Mouse (Mus musculus) hindbrain, postnatal 0 days (tissue): ENCODE data around the gene 2900026A02Rik. TPM values are rescaled to one million over a fixed set of nuclear protein-coding genes. Genes with fewer than 3 reads are reported as not detected.
A peak's percentile ranks its signal among the peaks of the same experiment; 100 is the strongest.

Experiments
- ATAC-seq: fragments of 200-750 bp; cut with Nextera tagmentation; 2 replicates; pipeline ENCODE4 v1.8.0; 2017; ENCODE audit warnings: mild to moderate bottlenecking, moderate TSS enrichment, moderate library complexity
- DNase-seq: peaks from one replicate; pipeline ENCODE4 v3.0.0-alpha.2; 2015; ENCODE audit warnings: low spot score
- H3K27ac ChIP-seq: fragments of 300-500 bp; sonication (generic); 2 replicates; pipeline ENCODE4 v1.5.1; 2014; ENCODE audit warnings: mild to moderate bottlenecking
- H3K27me3 ChIP-seq: fragments of 300-500 bp; sonication (generic); 2 replicates; pipeline ENCODE4 v1.6.1; 2014; ENCODE audit warnings: low read length, mixed read lengths; ENCODE audit not compliant: insufficient read depth
- H3K36me3 ChIP-seq: fragments of 300-500 bp; sonication (generic); 2 replicates; pipeline ENCODE4 v1.6.1; 2014; ENCODE audit warnings: low read length, mixed read lengths; ENCODE audit not compliant: insufficient read depth
- H3K4me1 ChIP-seq: fragments of 300-500 bp; sonication (generic); 2 replicates; pipeline ENCODE4 v1.6.1; 2014; ENCODE audit warnings: antibody characterized with exemption, low read length, mixed read lengths; ENCODE audit not compliant: insufficient read depth
- H3K4me2 ChIP-seq: fragments of 300-500 bp; sonication (generic); 2 replicates; pipeline ENCODE4 v1.6.1; 2014; ENCODE audit warnings: low read depth, mild to moderate bottlenecking, low read length, moderate library complexity, mixed read lengths
- H3K4me3 ChIP-seq: fragments of 300-500 bp; sonication (generic); 2 replicates; pipeline ENCODE4 v1.5.1; 2014; ENCODE audit warnings: low read length
- H3K9ac ChIP-seq: fragments of 300-500 bp; sonication (generic); replicated peaks from 2 replicates; pipeline ENCODE4 v1.6.1; 2014; ENCODE audit warnings: mild to moderate bottlenecking, low read length, moderate library complexity, mixed read lengths
- H3K9me3 ChIP-seq: fragments of 300-500 bp; sonication (generic); 2 replicates; pipeline ENCODE4 v1.6.1; 2016; ENCODE audit warnings: low read length, mixed read lengths
- CTCF ChIP-seq: IDR thresholded peaks from 2 replicates; pipeline ENCODE4 v1.5.1; 2016; ENCODE audit warnings: antibody characterized with exemption, control low read depth, low read depth
- WGBS: fragments of 180-500 bp; shearing (Covaris S2); extraction: QIAGEN DNeasy Blood & Tissue Kit; methylation state at CpG from one replicate; pipeline ENCODE4 v1.1.7; 2014; 5-methylcytosine and 5-hydroxymethylcytosine counted together
- polyA plus RNA-seq: library from polyadenylated mRNA; unstranded; fragments of >200 nt; fragmentation: Nextera tagmentation; extraction: Ambion mirVana; gene quantifications from 2 replicates; pipeline ENCODE4 v1.2.1, GENCODE M21; 2015
- total RNA-seq: library from RNA; depleted of rRNA; stranded (reverse); fragments of >200 nt; gene quantifications from 2 replicates; pipeline ENCODE4 v1.2.3, GENCODE M21; 2014

2900026A02Rik gene
- total and polyA plus RNA-seq, 2 experiments from 2014 or later = 3.1 to 10.6 TPM

GRCm38 (mm10) chr5:113107709-113108108 lies 113.3 kb downstream of the 2900026A02Rik start:
- Histone ChIP-seq H3K36me3 (no peaks in the 10 kb centered on the region), H3K27ac (no peak overlapping the region), H3K4me3 (no peak overlapping the region), H3K9me3 (no peaks in the 10 kb centered on the region), H3K4me1 (no peaks in the 10 kb centered on the region), H3K4me2 (no peak overlapping the region), H3K9ac (no peak overlapping the region), H3K27me3 (no peaks in the 10 kb centered on the region)
- ATAC-seq (no peak), DNase-seq (no peak)
- no peak for TF ChIP-seq CTCF
- WGBS = 59% methylated on average over 3 of the region's 3 CpGs

GRCm38 (mm10) chr5:113106594-113106993 lies 114.4 kb downstream of the 2900026A02Rik start:
- Histone ChIP-seq H3K4me3 (no peak overlapping the region), H3K4me2 (no peak overlapping the region), H3K9ac (no peak overlapping the region), H3K36me3 (no peaks in the 10 kb centered on the region), H3K4me1 (no peaks in the 10 kb centered on the region; the same call in 1 of the 2 replicates), H3K9me3 (no peaks in the 10 kb centered on the region), H3K27me3 (no peaks in the 10 kb centered on the region), H3K27ac (no peak overlapping the region)
- no peak for DNase-seq
- ATAC-seq = no peak
- 81% methylated on average over 7 of the region's 7 CpGs for WGBS
- TF ChIP-seq CTCF = no peak

- H3K27ac ChIP-seq = no peak overlapping the region
- TF ChIP-seq CTCF = no peak
- no peak for DNase-seq
Observed at GRCm38 (mm10) chr5:113105481-113105880, 115.6 kb downstream of the 2900026A02Rik start.

GRCm38 (mm10) chr5:113105035-113105434 lies 116.0 kb downstream of the 2900026A02Rik start:
- WGBS = 66% methylated on average over 9 of the region's 9 CpGs

More at GRCm38 (mm10) chr5:113105481-113105880, 115.6 kb downstream of the 2900026A02Rik start:
- Histone ChIP-seq H3K4me3 (no peak overlapping the region), H3K36me3 (no peaks in the 10 kb centered on the region), H3K27me3 (no peaks in the 10 kb centered on the region), H3K9me3 (no peaks in the 10 kb centered on the region), H3K4me1 (no peaks in the 10 kb centered on the region; the same call in 1 of the 2 replicates), H3K9ac (no peak overlapping the region), H3K4me2 (no peak overlapping the region)
- WGBS = 85% methylated on average over 4 of the region's 4 CpGs
- no peak for ATAC-seq

GRCm38 (mm10) chr5:113102455-113102854 lies 118.6 kb downstream of the 2900026A02Rik start:
- Histone ChIP-seq H3K36me3 (peaks cover 1% of the 10 kb centered on the region; the same call in 1 of the 2 replicates), H3K9ac (no peak overlapping the region), H3K27ac (no peak overlapping the region), H3K4me2 (no peak overlapping the region), H3K9me3 (no peaks in the 10 kb centered on the region), H3K4me3 (no peak overlapping the region), H3K4me1 (no peaks in the 10 kb centered on the region; the same call in 1 of the 2 replicates), H3K27me3 (no peaks in the 10 kb centered on the region)
- peak; percentile 62 for ATAC-seq
- no peak for TF ChIP-seq CTCF
- WGBS = 23% methylated on average over 7 of the region's 7 CpGs
- peak; percentile 49 for DNase-seq

More at GRCm38 (mm10) chr5:113105035-113105434, 116.0 kb downstream of the 2900026A02Rik start:
- H3K9ac ChIP-seq = no peak overlapping the region
- H3K4me3 ChIP-seq = no peak overlapping the region
- no peaks in the 10 kb centered on the region; the same call in 1 of the 2 replicates for H3K4me1 ChIP-seq
- no peaks in the 10 kb centered on the region for H3K9me3 ChIP-seq
- no peaks in the 10 kb centered on the region for H3K27me3 ChIP-seq
- H3K4me2 ChIP-seq = no peak overlapping the region
- ATAC-seq (no peak), DNase-seq (no peak)
- no peak for TF ChIP-seq CTCF
- H3K36me3 ChIP-seq = no peaks in the 10 kb centered on the region
- H3K27ac ChIP-seq = no peak overlapping the region

GRCm38 (mm10) chr5:113101457-113101856 lies 119.6 kb downstream of the 2900026A02Rik start:
- ATAC-seq = no peak
- Histone ChIP-seq H3K9me3 (no peaks in the 10 kb centered on the region), H3K4me1 (no peaks in the 10 kb centered on the region; the same call in 1 of the 2 replicates), H3K9ac (no peak overlapping the region), H3K4me3 (no peak overlapping the region), H3K36me3 (peaks cover 9% of the 10 kb centered on the region; the same call in 1 of the 2 replicates), H3K27ac (no peak overlapping the region), H3K27me3 (no peaks in the 10 kb centered on the region), H3K4me2 (no peak overlapping the region)
- no peak for TF ChIP-seq CTCF
- no peak for DNase-seq
- 85% methylated on average over 10 of the region's 10 CpGs for WGBS

- TF ChIP-seq CTCF = no peak
- WGBS = 86% methylated on average over 11 of the region's 11 CpGs
- H3K4me1 ChIP-seq = no peaks in the 10 kb centered on the region; the same call in 1 of the 2 replicates
- no peaks in the 10 kb centered on the region for H3K27me3 ChIP-seq
- H3K4me3 ChIP-seq = no peak overlapping the region
- no peaks in the 10 kb centered on the region for H3K9me3 ChIP-seq
- no peak overlapping the region for H3K27ac ChIP-seq
- DNase-seq (no peak), ATAC-seq (no peak)
- no peak overlapping the region for H3K9ac ChIP-seq
- peaks cover 9% of the 10 kb centered on the region; the same call in 1 of the 2 replicates for H3K36me3 ChIP-seq
- no peak overlapping the region for H3K4me2 ChIP-seq
Observed at GRCm38 (mm10) chr5:113100422-113100821, 120.6 kb downstream of the 2900026A02Rik start.
